Mouse (Mus musculus) adrenal gland (tissue): ENCODE measurements around the gene Mrrf.

ENCODE experiments used
- intact Hi-C: fragments of 180-260 bp; cut with DNase I; formaldehyde crosslinking; loops from one replicate; pipeline ENCODE4 v1.15.1; 2025

Gene Mrrf

DNA sequence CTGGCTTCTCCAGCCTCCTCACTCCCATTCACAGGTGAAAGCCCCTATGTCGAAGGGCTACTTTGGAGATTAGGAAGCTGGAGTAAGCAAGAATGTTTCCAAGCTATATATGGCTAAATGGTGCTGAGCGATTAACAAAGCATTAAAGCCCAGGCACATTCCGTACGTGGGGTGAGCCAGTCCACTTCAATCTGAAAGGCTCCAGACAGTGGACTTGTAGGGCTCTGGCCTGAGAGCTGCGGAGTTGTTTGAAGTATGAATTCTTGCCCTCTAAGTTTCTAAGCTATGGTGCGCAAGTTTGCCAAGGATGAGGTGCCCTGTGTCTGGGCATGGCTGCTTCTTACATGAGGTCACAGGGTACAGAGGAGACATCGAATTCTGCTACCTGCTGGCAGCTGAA is 88.0 kb downstream of the Mrrf start:
- intact Hi-C loops, result no loop called here

DNA sequence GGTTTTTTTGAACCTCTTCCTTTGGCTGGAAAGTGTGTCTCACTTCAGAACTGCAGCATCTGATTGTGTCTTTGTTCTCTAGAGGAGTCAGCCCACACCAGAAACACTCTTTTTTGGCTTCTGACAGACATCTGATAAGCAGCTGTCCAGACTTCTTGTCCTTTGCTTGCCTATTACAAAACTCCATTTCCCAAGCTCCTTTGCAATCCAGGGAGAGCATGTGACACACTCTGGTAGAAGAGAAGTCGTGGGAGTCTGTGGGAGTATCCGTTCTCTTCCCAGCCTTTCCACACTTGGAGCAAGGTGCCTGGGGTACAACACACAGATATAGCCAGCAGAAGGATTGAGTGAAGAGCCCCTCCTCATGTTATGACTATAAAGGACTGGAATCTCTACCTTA is 88.4 kb downstream of the Mrrf start:
- intact Hi-C loops, result no loop called here

DNA sequence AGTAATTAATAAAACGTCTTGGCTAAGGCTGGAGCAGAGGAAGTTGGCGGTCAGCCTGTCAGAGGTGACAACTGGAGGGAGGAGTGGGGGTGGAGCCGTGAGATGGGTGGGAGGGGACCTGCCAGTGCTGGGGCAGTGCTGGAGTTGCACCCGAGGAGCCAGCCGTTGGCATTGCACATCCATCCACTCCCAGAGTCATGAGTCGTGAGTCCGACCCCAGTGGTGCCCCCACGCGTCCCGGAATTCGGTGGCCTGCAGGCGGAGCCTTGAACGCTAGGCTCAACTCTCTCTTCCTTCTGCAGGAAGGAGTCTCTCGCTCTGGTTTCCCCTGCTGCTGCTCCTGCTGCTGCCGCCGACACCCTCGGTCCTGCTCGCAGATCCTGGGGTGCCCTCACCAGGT is 94.2 kb downstream of the Mrrf start, which contains the start of gene Ptgs1:
Ptgs1 (plus strand) TSS at position 61 of the 400 bp plus-strand sequence.
- intact Hi-C loops, result no loop called here

DNA sequence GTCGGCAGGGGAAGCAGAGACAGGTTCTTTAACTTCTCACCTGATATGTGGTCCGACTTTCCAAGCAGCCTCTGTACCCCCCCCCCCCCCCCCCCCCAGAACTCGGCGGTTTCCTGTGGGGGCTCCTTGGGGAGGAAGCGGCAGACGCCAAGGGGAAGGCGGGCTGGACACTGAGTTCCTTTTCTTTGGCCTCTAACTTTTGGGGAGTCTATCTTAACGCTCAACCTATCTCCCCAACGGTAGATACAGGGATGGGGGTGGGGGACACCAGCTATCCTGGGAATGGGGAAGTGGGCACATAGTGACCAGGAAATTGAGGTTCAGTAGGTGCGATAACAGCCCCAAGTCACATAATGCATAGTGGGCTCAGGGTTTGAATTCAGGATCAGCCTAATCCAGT is 94.8 kb downstream of the Mrrf start:
- intact Hi-C loops, result no loop called here

DNA sequence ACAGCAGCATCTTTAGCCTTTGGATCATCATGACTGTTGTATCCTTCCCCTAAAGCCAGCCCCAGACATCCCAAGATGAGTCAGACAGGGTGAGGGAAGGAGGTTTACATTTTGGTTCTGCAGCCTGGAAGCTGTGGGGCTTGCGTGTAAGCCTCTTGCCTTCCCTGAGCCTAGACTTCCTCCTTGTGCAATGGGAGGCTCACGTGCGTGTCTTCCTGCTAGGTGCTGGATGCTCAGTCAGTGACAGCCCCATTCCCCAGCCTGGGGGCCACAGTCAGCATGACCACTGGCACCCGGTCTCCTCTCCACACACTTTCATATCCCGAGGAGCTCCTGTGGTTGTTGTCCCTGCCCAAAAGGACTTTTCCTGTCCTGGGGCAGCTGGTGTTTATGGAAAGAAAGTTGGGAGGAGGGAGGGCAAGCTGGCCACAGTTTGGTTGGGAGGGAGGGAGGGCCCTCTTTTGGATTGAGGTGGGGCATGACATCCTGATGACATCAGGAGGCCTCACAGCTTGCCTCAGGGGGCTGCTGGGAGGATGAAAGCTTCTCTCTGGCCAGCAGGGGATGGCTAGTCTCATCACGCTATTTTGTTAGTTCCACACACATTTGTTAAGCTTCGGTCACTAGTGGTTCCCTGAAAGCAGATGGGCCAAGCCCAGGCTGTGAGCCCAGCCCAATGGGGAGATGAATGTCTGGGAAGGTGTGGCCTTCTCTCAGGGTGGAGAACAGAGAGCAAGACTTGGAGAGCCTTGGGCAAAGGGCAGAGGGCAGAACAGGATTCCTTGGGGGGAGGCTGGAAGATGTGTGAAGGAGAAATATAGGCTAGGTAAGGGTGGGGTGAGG is 98.6 kb downstream of the Mrrf start:
- intact Hi-C loops, result no loop called here

DNA sequence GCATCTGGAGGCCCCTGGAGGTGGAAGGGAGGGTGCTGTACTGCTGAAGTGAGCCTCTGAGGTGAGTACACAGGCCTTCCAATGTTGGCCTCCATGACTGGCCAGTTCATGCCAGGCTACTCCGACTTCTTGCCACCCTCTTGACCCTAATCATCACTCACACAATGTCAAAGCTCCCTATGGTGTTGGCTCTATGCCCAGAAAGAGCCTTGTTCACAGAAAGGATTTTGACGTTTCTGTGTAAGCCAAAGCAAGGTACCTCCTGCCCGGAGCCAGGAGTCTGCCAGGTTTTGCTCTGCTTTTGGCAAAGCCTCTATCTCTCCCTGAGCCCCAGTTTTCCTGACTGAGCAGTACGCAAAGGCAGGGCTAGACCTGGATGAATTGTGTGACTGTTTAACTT is 99.7 kb downstream of the Mrrf start:
- intact Hi-C loops, result no loop called here

DNA sequence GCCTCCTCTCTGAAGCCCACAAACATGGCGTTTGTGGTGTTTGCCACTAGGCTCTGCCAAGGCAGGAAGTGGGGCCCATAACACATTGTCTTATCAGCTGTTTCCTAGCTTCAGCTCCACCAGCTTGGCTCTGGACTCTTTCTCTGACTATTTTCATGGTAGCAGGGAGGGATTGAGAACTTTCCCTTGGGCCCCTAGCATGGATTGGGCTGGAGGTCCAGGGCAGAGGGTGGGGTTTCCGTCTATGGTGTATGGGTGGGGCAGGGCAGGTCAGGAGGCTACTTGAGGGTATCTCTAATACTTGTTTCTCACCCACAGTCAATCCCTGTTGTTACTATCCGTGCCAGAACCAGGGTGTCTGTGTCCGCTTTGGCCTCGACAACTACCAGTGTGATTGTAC is 100.7 kb downstream of the Mrrf start:
- intact Hi-C loops, result no loop called here

DNA sequence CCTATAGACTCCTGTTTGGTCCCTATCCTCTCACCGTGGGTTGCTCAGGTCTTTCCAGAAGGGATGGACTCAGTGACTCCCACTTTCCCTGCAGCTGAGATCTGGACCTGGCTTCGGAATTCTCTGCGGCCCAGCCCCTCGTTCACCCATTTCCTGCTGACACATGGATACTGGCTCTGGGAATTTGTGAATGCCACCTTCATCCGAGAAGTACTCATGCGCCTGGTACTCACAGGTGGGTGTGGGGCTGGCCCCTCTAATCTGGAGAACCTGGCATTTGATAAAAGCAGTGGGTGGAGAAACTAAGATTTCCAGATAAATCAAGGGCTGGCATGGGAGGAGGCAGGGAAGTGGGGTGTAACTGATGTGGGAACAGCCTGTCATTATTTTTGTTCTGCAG is 101.4 kb downstream of the Mrrf start:
- intact Hi-C loops, result no loop called here

DNA sequence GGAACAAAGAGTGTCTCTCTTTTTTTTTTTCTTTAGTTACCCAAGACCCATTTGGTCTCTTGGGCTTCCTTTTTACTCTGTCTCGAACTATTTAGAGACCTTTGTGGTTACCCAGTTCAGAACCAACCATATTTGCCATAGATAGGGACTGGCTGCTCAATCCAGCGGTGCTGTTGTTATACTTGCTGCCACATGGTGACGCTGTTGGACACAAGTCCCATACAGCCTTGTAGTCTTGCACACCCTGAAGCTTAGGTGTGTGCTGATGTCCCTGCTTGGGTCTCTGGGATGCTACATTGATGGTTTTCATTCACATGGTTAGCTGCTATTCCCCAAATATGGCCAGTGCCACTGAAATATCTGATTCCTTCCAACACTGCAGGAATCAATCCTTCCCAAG is 102.3 kb downstream of the Mrrf start:
- intact Hi-C loops, result no loop called here

DNA sequence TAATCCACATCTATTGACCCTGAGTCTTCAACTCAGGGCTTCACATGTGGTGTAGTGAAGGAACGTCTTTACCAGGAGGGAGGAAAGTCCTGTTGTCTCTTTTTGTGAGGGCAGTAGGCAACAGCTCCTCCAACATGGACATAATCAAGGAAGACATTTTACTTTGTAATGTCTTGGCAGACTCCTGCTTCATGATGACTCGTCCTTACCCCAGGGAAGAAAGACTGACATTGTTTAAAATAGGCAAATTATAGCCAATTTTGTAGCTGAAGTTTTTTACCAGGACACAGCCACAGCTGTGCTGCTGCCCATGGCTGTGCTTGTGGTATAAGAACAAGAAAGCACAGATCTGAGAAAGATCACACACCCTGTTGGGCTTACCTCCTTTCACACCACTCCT is 102.8 kb downstream of the Mrrf start:
- intact Hi-C loops, result no loop called here
